Mouse (Mus musculus) olfactory bulb, adult 2 months (tissue): ENCODE results near the gene Psma7. TPM values are rescaled to one million over a fixed set of nuclear protein-coding genes. Genes with fewer than 3 reads are reported as not detected.

Experiments used
- H3K27ac ChIP-seq: fragments of 200-500 bp; 2 replicates; pipeline ENCODE4 v1.5.1; 2012; ENCODE audit warnings: low read depth, low read length; ENCODE audit not compliant: insufficient read depth
- H3K4me1 ChIP-seq: fragments of 200-500 bp; 2 replicates; pipeline ENCODE4 v1.6.1; 2012; ENCODE audit warnings: low read length; ENCODE audit not compliant: control insufficient read depth, insufficient read depth
- H3K4me3 ChIP-seq: fragments of 200-500 bp; 2 replicates; pipeline ENCODE4 v1.5.1; 2012; ENCODE audit warnings: mild to moderate bottlenecking, low read depth, low read length, moderate library complexity; ENCODE audit not compliant: insufficient read depth
- CTCF ChIP-seq: fragments of 200-500 bp; IDR thresholded peaks from 2 replicates; pipeline ENCODE4 v1.5.1; 2012; ENCODE audit warnings: low read depth, mild to moderate bottlenecking, low read length, moderate library complexity; ENCODE audit not compliant: insufficient read depth
- POLR2A ChIP-seq: fragments of 200-500 bp; IDR thresholded peaks from 2 replicates; pipeline ENCODE4 v1.6.1; 2012; ENCODE audit warnings: mild to moderate bottlenecking, low read depth, low read length, moderate library complexity; ENCODE audit not compliant: insufficient read depth
- WGBS: fragments of 180-500 bp; shearing (Covaris S2); methylation state at CpG from one replicate; pipeline ENCODE4 v1.1.7; 2018; 5-methylcytosine and 5-hydroxymethylcytosine counted together
- polyA plus RNA-seq: library from polyadenylated mRNA; stranded (reverse); fragments of >200 nt; gene quantifications from 2 replicates; pipeline ENCODE4 v1.2.4, GENCODE M21; 2012; ENCODE audit warnings: low replicate concordance; ENCODE audit not compliant: missing spikeins, insufficient read depth, insufficient read length

Psma7 gene
- polyA plus RNA-seq, 1 experiment = not detected

GRCm38 (mm10) chr2:180047980-180048635 lies 5.9 kb upstream of the Psma7 start:
- Histone ChIP-seq H3K4me1 (peaks cover 23% of the 10 kb centered on the region), H3K4me3 (no peak overlapping the region), H3K27ac (no peak overlapping the region)
- WGBS = 70% methylated on average over 18 of the region's 18 CpGs
- TF ChIP-seq CTCF = no peak
- no peak for TF ChIP-seq POLR2A

DNA sequence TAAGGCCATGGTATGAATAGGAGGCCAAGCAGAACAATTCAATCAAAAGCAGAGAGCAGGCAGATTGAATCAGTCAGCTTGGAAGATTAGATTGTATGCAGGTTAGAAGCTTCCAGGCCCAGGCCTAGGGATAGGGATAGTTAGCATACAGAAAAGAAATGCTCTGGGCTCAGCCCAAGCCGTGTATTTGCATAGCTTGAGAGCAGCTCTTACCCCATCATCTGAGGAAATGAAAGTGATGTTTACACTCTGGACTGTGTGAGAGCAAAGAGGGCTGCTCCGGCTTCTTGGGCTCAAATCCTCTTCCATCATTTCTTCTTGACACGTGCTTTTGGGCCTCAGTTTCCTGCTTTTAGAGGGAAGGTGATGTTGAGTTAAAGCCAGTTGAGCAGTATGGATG lies 5.3 kb upstream of the Psma7 start:
- 93% methylated on average over 3 of the region's 3 CpGs for WGBS
- no peak for TF ChIP-seq CTCF
- TF ChIP-seq POLR2A = no peak
- Histone ChIP-seq H3K4me3 (no peak overlapping the region), H3K27ac (no peak overlapping the region), H3K4me1 (peaks cover 24% of the 10 kb centered on the region)

DNA sequence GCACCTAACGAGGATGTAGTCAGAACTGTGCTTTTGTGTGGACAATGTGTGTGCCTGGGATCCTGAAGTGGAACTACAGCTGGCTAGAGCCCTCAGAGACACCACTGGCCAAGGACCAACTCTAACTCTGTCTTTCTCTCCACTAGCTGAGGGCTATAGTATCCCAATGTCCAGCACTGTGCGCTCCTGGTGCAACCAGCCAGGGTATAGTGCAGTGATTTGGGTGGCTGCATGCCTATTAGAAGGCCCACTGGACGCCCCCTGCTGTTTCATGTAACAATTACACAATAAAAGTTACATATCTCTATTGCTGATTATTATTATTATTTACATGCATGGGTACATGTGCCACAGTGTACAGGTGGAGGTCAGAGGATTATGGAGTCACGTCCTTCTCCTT lies 3.0 kb upstream of the Psma7 start:
- 44% methylated on average over 4 of the region's 4 CpGs for WGBS
- Histone ChIP-seq H3K4me1 (peaks cover 22% of the 10 kb centered on the region), H3K4me3 (no peak overlapping the region), H3K27ac (no peak overlapping the region)
- TF ChIP-seq POLR2A (no peak), CTCF (no peak)

DNA sequence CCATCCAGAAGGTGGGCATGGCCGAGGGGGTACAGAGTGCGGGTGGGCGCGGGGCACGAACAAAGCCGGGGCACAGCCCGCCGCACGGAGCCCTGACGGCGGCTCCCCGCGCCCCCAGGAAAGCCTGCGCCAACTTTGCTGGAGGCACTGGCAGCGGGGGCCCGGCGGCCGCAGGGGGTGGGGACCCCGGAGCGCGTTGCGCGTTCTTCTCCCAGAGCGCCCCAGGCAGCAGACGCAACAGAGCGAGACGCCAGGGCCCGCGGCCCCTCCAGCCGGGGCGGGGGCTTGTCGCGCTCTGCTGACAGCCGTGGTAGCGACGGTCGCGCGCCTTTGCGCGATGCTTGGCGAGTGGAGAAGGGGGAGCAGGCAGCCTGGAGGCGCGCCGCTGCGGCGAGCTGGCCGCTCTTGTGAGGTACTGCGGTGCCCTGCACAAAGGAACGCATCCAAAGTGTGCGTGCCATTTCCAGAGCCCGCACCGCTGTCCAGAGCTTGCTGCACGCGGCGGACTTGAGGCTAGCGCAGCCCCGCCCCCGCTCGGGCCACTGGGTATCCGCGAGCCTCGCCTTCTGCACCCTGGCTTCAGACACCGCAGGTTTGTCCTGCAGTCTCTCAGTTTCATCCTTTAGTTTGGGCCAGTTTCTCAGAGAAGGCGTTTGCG lies 754 bp upstream of the Psma7 start:
- peak; percentile 26; the same call in 1 of the 2 replicates for TF ChIP-seq POLR2A
- no peak for TF ChIP-seq CTCF
- H3K4me3 ChIP-seq = peak overlapping the region; percentile 86
- under 1% methylated on average over 66 of the region's 66 CpGs for WGBS
- peaks cover 22% of the 10 kb centered on the region for H3K4me1 ChIP-seq
- peak overlapping the region; percentile 88 for H3K27ac ChIP-seq

DNA sequence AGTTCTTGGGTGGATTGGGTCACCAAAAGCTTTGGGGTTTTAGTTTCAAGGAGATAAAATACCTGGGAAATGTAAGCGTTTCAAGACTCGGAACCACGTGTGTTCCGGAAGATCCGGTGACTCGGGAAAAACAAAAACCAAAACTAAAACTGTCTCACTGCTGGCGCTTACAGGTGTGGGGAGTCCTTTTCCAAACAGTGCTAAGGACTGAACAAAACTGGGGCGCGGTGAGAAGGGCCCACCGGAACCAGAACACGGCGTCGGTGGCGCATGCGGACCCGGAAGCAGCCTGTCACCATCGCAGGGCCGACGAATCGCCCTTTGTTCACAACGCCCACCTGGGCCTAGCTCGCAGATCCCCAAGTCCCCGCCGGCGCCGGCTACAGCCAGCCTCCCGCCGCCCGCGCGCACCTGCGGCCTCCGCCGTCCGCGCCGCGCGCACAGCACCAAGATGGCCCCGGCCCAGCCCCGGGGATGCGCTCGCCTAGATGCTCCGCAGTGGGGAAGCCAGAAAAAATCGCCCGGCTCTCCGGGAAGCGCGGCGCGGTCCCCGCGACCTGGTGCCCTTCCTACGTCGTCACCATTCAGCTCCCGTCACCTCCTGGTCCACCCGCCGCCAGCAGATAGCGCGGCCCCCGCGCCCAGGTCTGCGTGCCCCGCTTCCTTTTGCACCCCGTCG lies 517 bp downstream of the Psma7 start:
- H3K27ac ChIP-seq = peak overlapping the region; percentile 87
- H3K4me3 ChIP-seq = peak overlapping the region; percentile 86
- no peak for TF ChIP-seq CTCF
- TF ChIP-seq POLR2A = no peak
- under 1% methylated on average over 66 of the region's 66 CpGs for WGBS
- peaks cover 22% of the 10 kb centered on the region for H3K4me1 ChIP-seq

DNA sequence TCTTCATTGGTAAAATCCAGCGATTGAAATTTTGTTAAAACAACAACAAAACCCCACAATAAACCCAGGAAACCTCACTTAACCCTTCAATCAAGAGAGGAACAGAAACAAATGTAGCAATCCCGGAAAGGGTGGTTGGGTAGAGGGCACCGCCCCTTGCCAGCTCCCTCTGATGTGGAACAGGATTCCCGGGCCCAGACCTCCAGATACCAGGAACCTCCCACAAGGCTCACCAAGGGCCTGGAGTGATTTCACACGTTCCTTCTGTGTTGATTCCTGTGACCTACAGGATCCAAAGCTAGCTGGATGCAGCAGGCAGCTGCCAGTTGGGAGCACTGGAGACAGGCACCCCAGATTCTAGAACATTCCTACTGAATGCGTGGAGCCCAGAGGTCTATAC lies 1.8 kb downstream of the Psma7 start:
- WGBS = 39% methylated on average over 6 of the region's 6 CpGs
- H3K4me3 ChIP-seq = no peak overlapping the region
- no peak for TF ChIP-seq CTCF
- no peak for TF ChIP-seq POLR2A
- no peak overlapping the region for H3K27ac ChIP-seq
- peaks cover 22% of the 10 kb centered on the region for H3K4me1 ChIP-seq

DNA sequence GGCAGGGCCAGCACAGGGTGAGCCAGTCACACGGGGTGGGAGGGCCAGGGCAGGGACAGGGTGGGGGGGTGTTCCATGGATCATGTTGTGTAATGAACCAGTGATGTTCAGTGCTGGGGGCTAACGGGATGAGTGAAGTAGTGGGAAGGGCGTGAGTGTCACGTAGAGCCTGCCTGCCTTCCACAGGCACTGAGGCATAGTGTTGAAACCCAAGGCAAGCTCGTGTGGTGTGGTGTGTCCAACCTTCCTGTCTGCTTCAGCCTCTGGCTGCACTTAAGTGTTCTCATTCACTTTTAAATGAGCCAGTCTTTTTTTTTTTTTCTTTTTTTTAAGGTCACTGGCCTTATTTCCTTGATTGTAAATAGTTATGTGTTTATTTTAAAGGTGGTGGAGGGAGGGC lies 7.5 kb downstream of the Psma7 start:
- Histone ChIP-seq H3K4me3 (no peak overlapping the region), H3K27ac (no peak overlapping the region), H3K4me1 (no peaks in the 10 kb centered on the region)
- 53% methylated on average over 5 of the region's 5 CpGs for whole genome bisulfite sequencing
- no peak for TF ChIP-seq CTCF
- TF ChIP-seq POLR2A = no peak

DNA sequence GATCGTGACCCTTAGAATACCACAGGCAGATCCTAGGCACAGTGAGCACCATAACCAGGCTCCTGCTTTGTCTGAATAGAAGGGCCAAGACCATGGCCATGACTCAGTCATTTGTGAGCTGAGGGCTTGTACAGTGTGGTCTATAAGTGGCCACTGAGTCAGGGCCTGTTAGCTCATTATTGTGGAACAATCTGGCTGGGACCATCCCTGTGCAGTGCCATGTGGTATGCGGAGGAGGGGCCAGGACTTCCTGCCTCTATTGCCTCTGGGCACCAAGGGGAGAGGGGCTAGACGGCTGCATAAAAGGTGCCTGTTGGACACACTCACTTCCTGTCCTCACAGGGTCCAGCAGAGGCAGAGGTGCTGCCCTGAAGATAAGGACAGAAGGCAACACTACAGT lies 8.3 kb downstream of the Psma7 start:
- Histone ChIP-seq H3K27ac (no peak overlapping the region), H3K4me3 (no peak overlapping the region), H3K4me1 (no peaks in the 10 kb centered on the region)
- TF ChIP-seq CTCF = no peak
- no peak for TF ChIP-seq POLR2A
- WGBS = 73% methylated on average over 3 of the region's 3 CpGs

DNA sequence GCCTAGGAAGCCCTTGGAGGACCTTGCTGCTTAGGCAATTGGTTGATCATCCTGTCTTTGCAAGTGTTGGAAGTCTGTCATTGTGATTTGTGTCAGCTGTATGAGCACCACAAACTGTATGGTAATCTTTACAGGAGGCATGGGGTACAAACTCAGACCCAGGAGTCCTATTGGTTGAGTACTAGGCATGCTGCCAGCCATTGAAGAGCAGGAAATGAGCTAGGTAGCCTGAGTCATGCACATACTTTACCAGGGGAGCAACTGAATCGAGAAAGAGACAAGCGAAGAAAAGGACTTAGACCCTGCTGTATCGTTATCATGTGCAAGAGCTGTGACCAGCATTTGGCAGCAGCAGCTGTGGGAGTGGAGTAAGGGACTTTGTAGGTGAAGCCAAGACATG lies 9.3 kb downstream of the Psma7 start:
- TF ChIP-seq POLR2A = no peak
- TF ChIP-seq CTCF = no peak
- Histone ChIP-seq H3K27ac (no peak overlapping the region), H3K4me3 (no peak overlapping the region), H3K4me1 (peaks cover 6% of the 10 kb centered on the region)
- 28% methylated on average over 3 of the region's 3 CpGs for WGBS
